Mouse (Mus musculus) spleen, embryonic (tissue): Measurements from ENCODE around the gene Mink1.

Source experiments
- CTCF ChIA-PET: fragments of 350-600 bp; sonication (Branson Sonifier 250); formaldehyde crosslinking; loops from one replicate; lab custom pipeline; 2022; lab: Charles Lee

Mink1 gene

GRCm38 (mm10) chr11:70652029-70652883 lies 89.6 kb downstream of the Mink1 start:
- CTCF ChIA-PET: interaction anchor here (0.8 kb wide), 1 partner anchor 48 kb away, joined by 3 read pairs; the partner anchor contains the start of genes Inca1 and Kif1c

- CTCF ChIA-PET: interaction anchor here (0.8 kb wide), 1 partner anchor 47 kb away, joined by 3 read pairs; the partner anchor contains the start of genes Inca1 and Kif1c
These were observed 90.2 kb downstream of the Mink1 start for GRCm38 (mm10) chr11:70652884-70653344.

- CTCF ChIA-PET: interaction anchor here (0.7 to 1.0 kb wide), 2 partner anchors 127 to 161 kb away, joined by 3 read pairs; no protein-coding TSS in a partner anchor
These were observed 90.9 kb downstream of the Mink1 start for GRCm38 (mm10) chr11:70653345-70654197.

GRCm38 (mm10) chr11:70654198-70654922 lies 91.7 kb downstream of the Mink1 start, which contains the start of gene Pfn1:
Pfn1 (minus strand) TSS chr11:70654644.
- CTCF ChIA-PET: interaction anchor here (0.7 to 1.0 kb wide), 2 partner anchors 126 to 161 kb away, joined by 3 read pairs; no protein-coding TSS in a partner anchor

- CTCF ChIA-PET: interaction anchor here (1.0 kb wide), 2 partner anchors 13 to 15 kb away, joined by 3 read pairs; no protein-coding TSS in a partner anchor
These were observed 92.4 kb downstream of the Mink1 start for GRCm38 (mm10) chr11:70654923-70655570.

- CTCF ChIA-PET: interaction anchor here (1.0 kb wide), 2 partner anchors 12 to 14 kb away, joined by 3 read pairs; no protein-coding TSS in a partner anchor
These were observed 93.1 kb downstream of the Mink1 start for GRCm38 (mm10) chr11:70655571-70656455.

GRCm38 (mm10) chr11:70656456-70656927 lies 93.8 kb downstream of the Mink1 start:
- CTCF ChIA-PET: no interaction called here

GRCm38 (mm10) chr11:70656964-70657363 lies 94.3 kb downstream of the Mink1 start, which contains the start of gene Eno3:
Eno3 (plus strand) TSS chr11:70657202.
- CTCF ChIA-PET: no interaction called here

GRCm38 (mm10) chr11:70657573-70657972 lies 94.9 kb downstream of the Mink1 start:
- CTCF ChIA-PET: no interaction called here

GRCm38 (mm10) chr11:70657991-70658390 lies 95.3 kb downstream of the Mink1 start:
- CTCF ChIA-PET: no interaction called here

GRCm38 (mm10) chr11:70658521-70658920 lies 95.8 kb downstream of the Mink1 start:
- CTCF ChIA-PET: no interaction called here

GRCm38 (mm10) chr11:70658942-70659341 lies 96.3 kb downstream of the Mink1 start:
- CTCF ChIA-PET: no interaction called here

- CTCF ChIA-PET: no interaction called here
These were observed 97.9 kb downstream of the Mink1 start for GRCm38 (mm10) chr11:70660571-70660970.

GRCm38 (mm10) chr11:70663101-70663500 lies 100.4 kb downstream of the Mink1 start:
- CTCF ChIA-PET: interaction anchor here (0.6 kb wide), 1 partner anchor 1244 kb away, joined by 4 read pairs; no protein-coding TSS in a partner anchor

GRCm38 (mm10) chr11:70663957-70664356 lies 101.3 kb downstream of the Mink1 start:
- CTCF ChIA-PET: interaction anchor here (0.7 kb wide), 1 partner anchor 13 kb away, joined by 3 read pairs; no protein-coding TSS in a partner anchor
